Mouse (Mus musculus) gonadal fat pad, adult 2 months (tissue): ENCODE measurements around the gene Fsd1. TPM values are rescaled to one million over a fixed set of nuclear protein-coding genes. Genes with fewer than 3 reads are reported as not detected.

Experiments used
- DNase-seq: peaks from one replicate; pipeline ENCODE4 v3.0.0-alpha.2; 2012; ENCODE audit warnings: low read depth
- polyA plus RNA-seq: library from polyadenylated mRNA; depleted of rRNA; stranded (reverse); fragments of >200 nt; gene quantifications from 2 replicates; pipeline ENCODE4 v1.2.3, GENCODE M21; 2012

The Fsd1 gene
- polyA plus RNA-seq, 1 experiment: 0.15 TPM

DNA sequence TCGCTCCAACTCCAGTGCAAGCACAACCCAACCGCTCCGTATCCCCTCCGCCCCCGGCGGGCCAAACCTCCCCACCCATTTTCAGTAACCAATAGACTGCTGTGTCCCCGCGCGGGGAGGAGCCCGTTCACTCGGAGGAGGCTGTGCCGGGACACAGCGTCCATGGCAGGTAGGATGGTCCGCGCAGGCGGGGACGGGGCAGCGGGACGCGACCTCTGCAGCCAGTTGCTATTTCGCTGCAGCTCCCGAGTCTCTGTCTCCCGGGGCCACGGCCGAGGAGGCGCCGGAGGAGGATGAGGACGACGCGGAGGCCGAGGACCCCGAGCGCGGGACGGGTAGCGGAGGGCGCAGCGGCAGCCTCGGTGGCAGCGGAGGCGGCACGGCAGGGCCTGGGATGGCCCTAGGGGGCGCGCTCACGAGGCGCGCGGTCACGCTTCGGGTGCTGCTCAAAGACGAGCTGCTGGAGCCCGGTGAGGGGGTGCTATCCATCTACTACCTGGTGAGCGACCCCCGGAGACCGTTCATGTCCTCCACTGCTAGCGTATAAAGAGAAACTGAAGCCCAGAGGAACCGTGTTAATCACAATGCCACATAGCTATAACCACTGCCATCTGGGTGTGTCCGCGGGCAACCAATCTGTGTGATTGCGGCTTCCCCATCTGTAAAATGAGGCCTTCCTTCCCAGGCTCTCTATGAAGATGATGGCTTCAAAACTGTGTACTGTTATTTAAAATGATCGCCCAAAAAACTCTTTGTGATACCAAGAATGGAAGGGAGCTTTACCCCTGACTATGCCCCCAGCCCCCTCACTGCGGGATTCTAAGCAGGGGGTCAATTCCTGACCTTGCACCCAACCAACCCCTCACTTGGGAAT is 23.0 kb downstream of the Fsd1 start:
- DNase-seq: no peak

DNA sequence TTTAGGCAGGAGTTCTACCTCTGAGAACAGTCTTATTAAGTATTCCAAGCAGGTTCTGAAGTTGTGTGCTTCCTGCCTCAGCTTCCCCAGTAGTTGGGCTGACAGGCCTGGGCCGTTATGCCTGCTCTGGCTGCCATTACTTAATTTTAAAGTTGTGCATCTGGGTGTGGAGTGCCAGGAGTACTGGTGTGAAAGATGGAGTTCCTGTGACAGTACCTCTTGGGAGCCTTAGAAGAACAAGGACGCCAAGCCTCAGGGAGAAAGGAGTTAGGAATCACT is 23.6 kb downstream of the Fsd1 start:
- no peak for DNase-seq

GRCm38 (mm10) chr17:56010255-56010654 is 23.9 kb downstream of the Fsd1 start:
- no peak for DNase-seq

DNA sequence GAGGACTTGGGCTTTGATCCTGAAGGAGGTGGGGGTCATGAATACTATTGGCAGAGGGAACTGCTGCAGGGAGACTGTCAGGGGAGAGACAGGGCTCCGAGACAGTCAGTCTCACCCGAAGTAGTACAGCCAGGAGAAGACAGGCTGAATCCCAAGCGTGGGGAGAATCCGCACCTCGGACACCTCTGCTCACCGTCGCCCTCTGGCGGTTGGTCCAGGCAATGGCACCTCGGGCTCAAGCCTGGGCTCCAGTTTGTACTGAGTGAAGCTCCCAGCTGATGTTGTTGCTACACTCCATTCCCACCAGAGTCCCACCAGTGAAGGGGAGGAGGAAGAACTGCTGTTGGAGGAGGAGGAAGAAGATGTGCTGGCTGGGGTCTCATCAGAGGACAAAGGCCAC is 24.4 kb downstream of the Fsd1 start:
- DNase-seq: no peak

DNA sequence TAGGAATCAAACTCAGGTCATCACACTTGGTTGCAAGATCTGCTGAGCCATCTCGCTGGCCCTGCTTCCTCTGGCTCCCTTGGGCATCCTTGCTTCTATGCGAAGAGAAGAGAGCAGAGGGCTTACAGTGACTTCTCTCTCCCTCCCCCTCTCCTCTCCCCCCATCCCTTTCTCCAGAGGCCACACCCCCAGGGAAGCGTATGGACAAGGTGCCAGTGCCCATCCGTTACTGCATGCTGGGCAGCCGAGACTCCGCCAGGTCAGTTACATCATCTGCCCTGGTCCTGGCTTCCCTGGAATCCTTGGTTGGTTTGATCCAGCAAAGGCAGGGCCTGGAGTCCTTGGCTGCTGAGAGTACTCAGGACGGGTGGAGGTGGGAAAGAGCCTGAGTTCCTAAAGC is 25.1 kb downstream of the Fsd1 start:
- no peak for DNase-seq

DNA sequence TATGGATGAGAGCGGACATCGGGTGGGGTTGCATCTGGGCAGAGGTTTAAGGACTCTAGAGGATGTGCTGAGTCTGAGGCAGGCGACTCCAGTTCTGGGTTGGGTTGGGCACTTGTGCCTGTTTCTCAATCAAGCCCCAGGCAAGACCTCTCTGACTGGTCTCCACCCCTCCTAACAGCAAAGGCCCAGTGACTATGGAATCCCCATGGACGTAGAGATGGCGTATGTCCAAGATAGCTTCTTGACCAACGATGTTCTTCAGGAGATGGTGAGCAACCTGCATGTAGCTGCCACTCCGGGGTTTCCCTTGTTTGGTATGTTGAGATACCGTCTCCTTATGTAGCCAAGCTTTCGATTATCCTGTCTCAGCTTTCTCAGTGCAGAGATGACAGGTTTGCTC is 29.0 kb downstream of the Fsd1 start:
- DNase-seq: no peak

DNA sequence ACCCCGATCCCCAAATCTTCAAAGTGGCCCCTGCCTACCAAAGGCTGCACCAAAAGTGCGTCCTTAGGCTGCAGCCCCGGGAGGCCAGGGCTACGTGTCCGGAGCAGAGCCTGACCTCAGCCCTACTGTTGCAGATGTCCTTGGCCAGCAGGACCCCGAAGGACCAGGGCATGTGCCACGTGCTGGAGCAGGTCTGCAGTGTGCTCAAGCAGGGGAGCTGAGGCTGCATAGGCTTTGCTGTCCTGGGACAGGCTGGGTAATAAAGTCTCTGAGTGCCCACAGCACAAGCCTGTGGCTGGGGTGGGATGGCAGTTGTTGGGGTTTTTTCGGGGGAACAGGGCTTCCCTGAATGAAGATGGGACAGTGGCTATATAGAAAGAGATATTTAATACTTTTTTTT is 30.1 kb downstream of the Fsd1 start:
- no peak for DNase-seq

- no peak for DNase-seq
Observed at GRCm38 (mm10) chr17:56016793-56017785, 30.8 kb downstream of the Fsd1 start.

DNA sequence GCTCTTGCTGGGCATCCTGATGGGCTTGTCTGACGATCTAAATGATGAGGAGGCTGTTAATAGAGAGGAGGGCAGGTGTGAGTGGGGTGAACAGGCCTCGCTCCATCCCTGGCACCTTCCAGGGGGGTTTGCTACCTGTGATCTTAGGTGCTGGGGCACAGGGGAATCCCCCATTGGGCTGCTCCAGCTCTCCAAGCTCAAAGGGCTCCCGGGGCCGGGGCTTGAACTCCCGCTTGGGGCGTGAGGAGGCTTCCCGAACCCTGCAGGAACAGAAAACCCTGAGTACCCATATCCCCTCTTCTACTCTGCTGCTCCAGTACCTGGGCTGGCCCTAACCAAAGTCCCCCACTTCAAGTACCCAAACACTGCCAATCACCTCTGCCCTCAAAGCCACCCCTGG is 31.5 kb downstream of the Fsd1 start:
- DNase-seq: no peak

GRCm38 (mm10) chr17:56018347-56019131 is 32.2 kb downstream of the Fsd1 start:
- DNase-seq: no peak

- DNase-seq: no peak
Observed at GRCm38 (mm10) chr17:56020400-56021084, 34.2 kb downstream of the Fsd1 start.

DNA sequence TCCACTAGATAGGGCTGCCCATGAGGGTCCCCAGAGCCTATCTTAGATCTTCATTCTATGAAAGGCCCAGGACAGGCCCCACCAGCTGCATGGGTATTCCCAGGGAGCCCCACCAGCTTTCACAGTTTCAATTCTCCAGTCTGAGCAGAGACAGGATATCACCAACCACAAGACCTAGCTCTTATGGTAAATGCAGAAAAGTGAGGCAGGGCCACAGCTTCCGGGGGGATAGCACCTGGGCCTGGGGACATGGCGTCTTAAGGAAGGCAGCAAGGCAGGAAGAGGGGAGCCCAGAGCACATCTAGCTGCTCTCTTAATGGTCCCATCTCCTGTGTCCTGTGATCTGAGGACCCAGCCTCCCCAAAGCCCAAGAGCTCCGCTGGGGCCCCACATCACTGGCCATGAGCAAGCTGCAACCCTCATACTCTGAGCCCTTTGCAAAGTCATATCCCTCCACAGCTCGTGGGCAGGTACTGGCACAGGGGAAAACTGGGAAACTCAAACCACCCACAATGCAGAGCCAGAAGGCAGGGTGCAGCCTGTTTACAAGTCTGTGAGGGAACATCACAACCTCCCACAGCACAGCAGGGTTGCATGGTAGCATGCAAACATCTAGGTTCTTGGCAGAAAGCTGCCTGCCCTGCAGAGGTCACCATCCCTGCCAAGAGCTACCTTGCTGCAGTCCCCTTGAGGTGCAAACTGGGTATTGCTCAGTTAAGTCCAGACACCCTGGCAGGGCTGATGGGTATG is 35.0 kb downstream of the Fsd1 start:
- DNase-seq: no peak

- no peak for DNase-seq
Observed at GRCm38 (mm10) chr17:56022131-56022988, 36.1 kb downstream of the Fsd1 start.

- no peak for DNase-seq
Observed at GRCm38 (mm10) chr17:56022989-56023290, 36.6 kb downstream of the Fsd1 start.

- DNase-seq: no peak
Observed at GRCm38 (mm10) chr17:56023386-56023785, 37.1 kb downstream of the Fsd1 start.

- no peak for DNase-seq
Observed at GRCm38 (mm10) chr17:56024476-56024875, 38.2 kb downstream of the Fsd1 start.

GRCm38 (mm10) chr17:56024931-56025330 is 38.6 kb downstream of the Fsd1 start:
- no peak for DNase-seq

GRCm38 (mm10) chr17:56026303-56026702 is 40.0 kb downstream of the Fsd1 start:
- no peak for DNase-seq

DNA sequence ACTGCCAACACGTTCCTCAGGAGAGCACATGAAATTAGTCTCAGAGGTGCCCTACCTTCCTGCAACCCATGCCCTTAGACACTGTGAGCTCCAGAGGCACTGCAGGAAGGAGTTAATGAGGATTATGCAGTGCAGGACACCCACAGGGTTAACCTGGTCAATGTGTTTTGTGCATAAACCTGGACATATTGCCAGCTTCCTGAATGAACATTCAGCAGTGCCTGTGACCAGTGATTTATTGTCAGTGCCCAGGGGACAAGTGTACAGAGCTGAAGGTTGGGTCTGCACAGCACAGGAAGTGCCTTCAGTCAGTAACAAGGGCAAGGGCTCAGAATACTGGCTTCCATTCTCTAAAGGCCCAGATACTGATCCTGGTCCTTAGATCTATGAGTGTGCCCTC is 40.6 kb downstream of the Fsd1 start:
- DNase-seq: no peak
